Mouse (Mus musculus) forebrain, postnatal 0 days (tissue): ENCODE measurements around the gene Cpne7. TPM values are rescaled to one million over a fixed set of nuclear protein-coding genes. Genes with fewer than 3 reads are reported as not detected.

Source experiments
- ATAC-seq: fragments of 200-750 bp; cut with Nextera tagmentation; 2 replicates; pipeline ENCODE4 v1.8.0; 2017; ENCODE audit warnings: mild to moderate bottlenecking, moderate library complexity
- DNase-seq: peaks from one replicate; pipeline ENCODE4 v3.0.0-alpha.2; 2015
- H3K27ac ChIP-seq: fragments of 300-500 bp; sonication (generic); 2 replicates; pipeline ENCODE4 v1.5.1; 2014; ENCODE audit warnings: low read depth, mild to moderate bottlenecking, antibody characterized with exemption, low read length, moderate library complexity, mixed read lengths
- H3K27me3 ChIP-seq: fragments of 300-500 bp; sonication (generic); 2 replicates; pipeline ENCODE4 v1.6.1; 2014; ENCODE audit warnings: mild to moderate bottlenecking, low read length, mixed read lengths; ENCODE audit not compliant: insufficient read depth
- H3K36me3 ChIP-seq: fragments of 300-500 bp; sonication (generic); 2 replicates; pipeline ENCODE4 v1.6.1; 2014; ENCODE audit warnings: mild to moderate bottlenecking, moderate library complexity; ENCODE audit not compliant: insufficient read depth
- H3K4me1 ChIP-seq: fragments of 300-500 bp; sonication (generic); 2 replicates; pipeline ENCODE4 v1.6.1; 2014; ENCODE audit warnings: antibody characterized with exemption; ENCODE audit not compliant: insufficient read depth
- H3K4me2 ChIP-seq: fragments of 300-500 bp; sonication (generic); 2 replicates; pipeline ENCODE4 v1.6.1; 2014; ENCODE audit warnings: low read depth, mild to moderate bottlenecking, moderate library complexity
- H3K4me3 ChIP-seq: fragments of 300-500 bp; sonication (generic); 2 replicates; pipeline ENCODE4 v1.5.1; 2014; ENCODE audit warnings: low read depth, low read length, mixed read lengths
- H3K9ac ChIP-seq: fragments of 300-500 bp; sonication (generic); 2 replicates; pipeline ENCODE4 v1.6.1; 2014; ENCODE audit warnings: mild to moderate bottlenecking
- H3K9me3 ChIP-seq: fragments of 300-500 bp; sonication (generic); 2 replicates; pipeline ENCODE4 v1.6.1; 2016; ENCODE audit warnings: low read length
- CTCF ChIP-seq: sonication (generic); IDR thresholded peaks from 2 replicates; pipeline ENCODE4 v1.5.1; 2016; ENCODE audit warnings: antibody characterized with exemption, control low read depth, low read depth
- WGBS: fragments of 180-500 bp; shearing (Covaris S2); extraction: QIAGEN DNeasy Blood & Tissue Kit; methylation state at CpG from one replicate; pipeline ENCODE4 v1.1.7; 2014; 5-methylcytosine and 5-hydroxymethylcytosine counted together
- polyA plus RNA-seq: library from polyadenylated mRNA; unstranded; fragments of >200 nt; fragmentation: Nextera tagmentation; extraction: Ambion mirVana; gene quantifications from 2 replicates; pipeline ENCODE4 v1.2.1, GENCODE M21; 2015
- total RNA-seq: library from RNA; depleted of rRNA; stranded (reverse); fragments of >200 nt; gene quantifications from 2 replicates; pipeline ENCODE4 v1.2.3, GENCODE M21; 2014

Cpne7 gene
- total and polyA plus RNA-seq, 2 experiments from 2014 or later: 25.0 to 32.6 TPM

DNA sequence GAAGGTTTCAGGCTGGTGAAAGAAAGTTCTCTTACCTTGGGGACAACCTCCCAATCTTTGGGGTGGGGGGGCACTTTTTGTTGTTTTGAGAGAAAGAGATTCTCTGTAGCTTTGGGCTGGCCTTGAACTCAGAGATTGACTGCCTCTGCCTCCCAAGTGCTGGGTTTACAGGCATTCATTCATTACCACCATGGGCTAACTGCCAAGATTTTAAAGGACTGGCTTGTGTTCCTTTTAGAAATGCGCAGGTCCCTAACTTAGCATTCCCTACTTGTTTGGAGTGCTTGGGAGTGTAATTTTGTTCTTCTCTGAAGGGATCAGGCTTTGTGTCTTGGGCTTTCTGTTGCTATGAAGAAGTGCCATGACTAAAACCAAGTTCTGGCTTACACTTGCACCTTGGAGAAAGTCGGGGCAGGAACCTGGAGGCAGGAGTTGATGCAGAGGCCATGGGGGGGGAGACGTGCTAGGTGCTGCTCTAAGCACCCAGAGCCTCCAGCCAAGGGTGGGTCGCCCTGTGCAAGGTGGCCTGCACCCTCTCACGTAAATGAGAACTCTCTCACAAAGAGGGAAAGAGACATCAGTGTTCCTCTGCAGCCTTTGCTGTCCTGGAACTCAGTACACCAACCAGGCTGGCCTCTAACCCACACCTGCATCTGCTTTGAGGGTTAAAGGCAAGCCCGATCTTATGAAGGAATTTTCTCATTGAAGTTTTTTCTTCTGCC lies 13.0 kb upstream of the Cpne7 start:
- no peak overlapping the region for H3K27ac ChIP-seq
- peaks cover 22% of the 10 kb centered on the region for H3K36me3 ChIP-seq
- no peak for ATAC-seq
- peak overlapping the region; percentile 62; the same call in 1 of the 2 replicates for H3K4me3 ChIP-seq
- no peak for TF ChIP-seq CTCF
- peak overlapping the region; percentile 86; the same call in 1 of the 2 replicates for H3K9ac ChIP-seq
- 0 out of 2 replicates have a peak, but pooled peaks cover 7% of the 10 kb centered on the region for H3K4me1 ChIP-seq
- H3K4me2 ChIP-seq: peak overlapping the region; percentile 67
- H3K9me3 ChIP-seq: no peaks in the 10 kb centered on the region
- no peaks in the 10 kb centered on the region for H3K27me3 ChIP-seq
- DNase-seq: no peak
- WGBS: 71% methylated on average over 6 of the region's 6 CpGs

DNA sequence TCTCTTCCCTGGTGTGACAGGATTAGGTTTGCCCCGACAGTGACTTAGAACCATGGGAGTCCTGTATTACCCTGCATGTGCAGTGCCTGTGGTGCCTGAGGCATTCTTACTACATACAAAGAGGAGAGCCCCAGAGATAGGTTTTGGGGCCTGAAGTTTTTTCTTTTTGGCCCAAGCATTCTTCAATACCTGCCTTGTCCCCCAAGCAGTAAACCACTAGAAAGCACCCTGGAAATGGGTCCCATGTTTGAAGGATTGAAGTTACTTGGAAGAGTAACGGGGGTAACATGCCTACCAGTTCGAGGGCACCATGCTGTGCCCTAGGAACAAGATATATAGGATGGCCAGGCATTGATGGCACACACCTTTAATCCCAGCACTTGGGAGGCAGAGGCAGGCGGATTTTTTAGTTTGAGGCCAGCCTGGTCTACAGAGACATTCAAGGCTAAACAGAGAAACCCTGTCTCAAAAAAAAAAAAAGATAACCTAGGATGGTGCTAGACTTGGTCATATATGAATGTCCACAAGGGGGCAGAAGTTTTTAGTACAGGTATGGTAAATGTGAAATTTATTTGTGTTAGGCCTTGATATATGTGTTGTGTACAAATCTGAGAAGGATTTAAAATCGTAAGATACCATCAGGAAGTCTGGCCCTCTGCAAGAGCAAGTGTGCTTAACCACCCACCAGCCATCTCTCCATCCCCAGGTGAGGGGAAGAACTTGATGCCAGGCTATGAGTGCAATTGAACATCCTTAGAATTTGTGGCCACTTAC lies 11.4 kb upstream of the Cpne7 start:
- whole genome bisulfite sequencing: 64% methylated on average over 5 of the region's 5 CpGs
- TF ChIP-seq CTCF: peak; percentile 69
- H3K27me3 ChIP-seq: no peaks in the 10 kb centered on the region
- ATAC-seq: no peak
- no peaks in the 10 kb centered on the region for H3K9me3 ChIP-seq
- peak; percentile 76 for DNase-seq
- peaks cover 22% of the 10 kb centered on the region for H3K36me3 ChIP-seq
- no peak overlapping the region for H3K9ac ChIP-seq
- no peak overlapping the region for H3K4me3 ChIP-seq
- H3K4me1 ChIP-seq: 0 out of 2 replicates have a peak, but pooled peaks cover 7% of the 10 kb centered on the region
- no peak overlapping the region for H3K4me2 ChIP-seq
- no peak overlapping the region for H3K27ac ChIP-seq

DNA sequence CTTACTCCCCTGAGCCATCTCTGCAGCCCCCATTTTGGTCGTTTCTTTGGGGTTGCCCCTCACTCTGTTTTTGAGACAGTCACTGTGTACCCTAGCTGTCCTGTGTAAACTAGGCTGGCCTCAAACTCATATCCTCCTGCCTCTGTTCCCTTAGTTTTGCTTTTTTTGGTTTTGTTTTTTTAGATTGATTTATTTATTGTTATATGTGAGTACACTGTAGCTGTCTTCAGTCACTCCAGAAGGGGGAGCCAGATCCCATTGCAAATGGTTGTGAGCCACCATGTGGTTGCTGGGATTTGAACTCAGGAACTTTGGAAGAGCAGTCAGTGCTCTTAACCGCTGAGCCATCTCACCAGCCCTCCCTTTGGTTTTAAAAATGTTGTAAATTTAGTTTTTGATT lies 10.6 kb upstream of the Cpne7 start:
- H3K9ac ChIP-seq: no peak overlapping the region
- peaks cover 22% of the 10 kb centered on the region for H3K36me3 ChIP-seq
- no peak for DNase-seq
- no peak overlapping the region for H3K27ac ChIP-seq
- H3K27me3 ChIP-seq: no peaks in the 10 kb centered on the region
- TF ChIP-seq CTCF: peak; percentile 61
- no peak overlapping the region for H3K4me3 ChIP-seq
- 54% methylated on average over 2 of the region's 2 CpGs for WGBS
- H3K9me3 ChIP-seq: no peaks in the 10 kb centered on the region
- H3K4me1 ChIP-seq: 0 out of 2 replicates have a peak, but pooled peaks cover 7% of the 10 kb centered on the region
- ATAC-seq: no peak
- no peak overlapping the region for H3K4me2 ChIP-seq

DNA sequence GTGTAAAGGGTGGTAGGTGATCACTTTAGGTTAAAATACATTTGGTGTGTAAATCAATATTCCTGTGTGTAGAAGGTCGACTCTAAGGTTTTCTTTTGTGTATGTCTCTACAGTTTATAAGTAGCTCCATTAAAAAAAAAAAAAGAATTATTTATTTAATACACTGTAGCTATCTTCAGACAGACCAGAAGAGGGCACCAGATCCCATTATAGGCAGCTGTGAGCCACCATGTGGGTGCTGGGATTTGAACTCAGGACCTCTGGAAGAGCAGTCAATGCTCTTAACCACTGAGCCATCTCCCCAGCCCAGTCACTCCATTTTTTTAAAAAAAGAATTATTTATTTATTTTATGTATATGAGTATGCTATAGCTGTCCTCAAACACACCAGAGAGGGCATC lies 9.2 kb upstream of the Cpne7 start:
- no peak overlapping the region for H3K4me3 ChIP-seq
- no peak overlapping the region for H3K4me2 ChIP-seq
- H3K27ac ChIP-seq: no peak overlapping the region
- 0 out of 2 replicates have a peak, but pooled peaks have one; percentile 23 for TF ChIP-seq CTCF
- no peak overlapping the region for H3K9ac ChIP-seq
- no peaks in the 10 kb centered on the region for H3K9me3 ChIP-seq
- peaks cover 22% of the 10 kb centered on the region for H3K36me3 ChIP-seq
- DNase-seq (no peak), ATAC-seq (no peak)
- WGBS: 71% methylated on average over 1 of the region's 1 CpGs
- no peaks in the 10 kb centered on the region for H3K27me3 ChIP-seq
- 0 out of 2 replicates have a peak, but pooled peaks cover 7% of the 10 kb centered on the region for H3K4me1 ChIP-seq

DNA sequence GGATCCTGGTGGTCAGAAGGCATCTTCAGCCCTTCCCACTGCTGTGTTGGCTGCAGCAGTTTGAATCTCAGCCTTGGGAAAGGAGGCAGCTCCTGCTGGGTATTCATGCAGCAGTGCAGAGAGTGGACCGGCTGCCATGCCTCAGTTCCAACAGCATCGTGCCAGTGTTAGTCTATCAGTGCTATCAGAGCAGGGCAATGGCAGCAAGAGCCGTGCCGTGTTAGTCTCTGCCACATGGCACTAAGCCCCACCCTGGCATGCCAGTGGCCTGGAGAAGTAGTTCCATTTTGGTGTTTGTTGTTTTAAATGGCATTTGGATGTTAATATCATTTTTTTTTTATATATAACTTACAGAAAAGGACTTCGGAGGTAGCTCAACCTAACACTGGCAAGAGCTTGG lies 8.2 kb upstream of the Cpne7 start:
- 84% methylated on average over 5 of the region's 5 CpGs for WGBS
- TF ChIP-seq CTCF: no peak

DNA sequence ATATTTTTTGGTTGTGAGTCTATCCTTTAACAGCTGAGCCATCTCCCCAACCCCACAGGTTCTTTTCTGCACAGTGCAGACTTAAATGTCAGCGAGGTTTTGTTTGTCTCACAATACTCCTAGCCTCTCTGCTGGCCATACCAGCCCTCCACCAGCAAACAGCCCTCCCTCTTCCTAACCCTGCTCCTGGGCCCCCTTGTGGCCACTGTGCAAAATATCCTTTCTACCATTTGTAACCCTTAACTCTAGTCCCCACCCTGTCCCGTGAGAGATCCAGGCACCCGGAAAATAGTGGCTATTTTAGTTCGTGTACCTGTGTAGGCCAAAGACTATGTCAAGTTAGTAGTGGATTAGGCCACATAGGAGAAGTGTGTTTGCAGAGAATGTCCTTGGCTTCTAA lies 6.5 kb upstream of the Cpne7 start:
- DNase-seq: no peak
- Histone ChIP-seq H3K36me3 (no peaks in the 10 kb centered on the region), H3K9me3 (no peaks in the 10 kb centered on the region), H3K27me3 (0 out of 2 replicates have a peak, but pooled peaks cover 1% of the 10 kb centered on the region), H3K4me2 (no peak overlapping the region), H3K27ac (no peak overlapping the region), H3K9ac (no peak overlapping the region), H3K4me3 (no peak overlapping the region), H3K4me1 (no peaks in the 10 kb centered on the region)
- TF ChIP-seq CTCF: peak; percentile 71
- ATAC-seq: peak; percentile 75
- 17% methylated on average over 4 of the region's 4 CpGs for WGBS

More for the DNA sequence above, 8.2 kb upstream of the Cpne7 start:
- no peak overlapping the region for H3K9ac ChIP-seq
- no peak for ATAC-seq
- H3K4me3 ChIP-seq: no peak overlapping the region
- H3K9me3 ChIP-seq: no peaks in the 10 kb centered on the region
- H3K4me2 ChIP-seq: no peak overlapping the region
- peaks cover 14% of the 10 kb centered on the region for H3K36me3 ChIP-seq
- no peaks in the 10 kb centered on the region for H3K4me1 ChIP-seq
- no peaks in the 10 kb centered on the region for H3K27me3 ChIP-seq
- H3K27ac ChIP-seq: no peak overlapping the region
- DNase-seq: no peak

DNA sequence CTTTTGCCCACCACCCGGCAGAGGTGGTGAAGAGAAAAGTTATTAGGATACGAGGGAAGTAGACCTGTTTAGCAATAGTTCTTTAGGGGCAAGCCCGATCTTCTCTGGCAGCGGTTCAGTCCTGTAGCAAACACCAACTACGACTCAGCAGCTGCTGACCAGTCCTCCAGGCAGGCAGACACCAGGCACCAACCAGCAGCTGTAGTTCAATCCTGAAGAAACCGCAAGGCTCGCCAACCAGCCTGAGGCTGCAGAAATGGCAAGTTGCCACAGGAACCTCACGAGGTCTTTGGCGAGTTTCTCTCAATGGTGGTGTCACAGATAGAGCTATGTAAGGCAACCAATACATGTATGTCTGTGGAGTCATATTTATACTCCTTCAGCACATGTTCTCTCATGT lies 4.3 kb upstream of the Cpne7 start:
- no peak for TF ChIP-seq CTCF
- no peak for ATAC-seq

More for the DNA sequence above, 4.3 kb upstream of the Cpne7 start:
- H3K27ac ChIP-seq: no peak overlapping the region
- 0 out of 2 replicates have a peak, but pooled peaks cover 4% of the 10 kb centered on the region for H3K4me1 ChIP-seq
- H3K4me2 ChIP-seq: no peak overlapping the region
- H3K9ac ChIP-seq: no peak overlapping the region
- DNase-seq: no peak
- no peaks in the 10 kb centered on the region for H3K9me3 ChIP-seq
- WGBS: 76% methylated on average over 9 of the region's 9 CpGs
- H3K27me3 ChIP-seq: peaks cover 20% of the 10 kb centered on the region; the same call in 1 of the 2 replicates
- no peaks in the 10 kb centered on the region for H3K36me3 ChIP-seq
- H3K4me3 ChIP-seq: no peak overlapping the region
